Mouse (Mus musculus) embryonic facial prominence, embryonic 11.5 days (tissue): ENCODE measurements around the gene Cyp2w1. TPM values are rescaled to one million over a fixed set of nuclear protein-coding genes. Genes with fewer than 3 reads are reported as not detected.
A peak's percentile ranks its signal among the peaks of the same experiment; 100 is the strongest.

Source experiments
- ATAC-seq: fragments of 200-750 bp; cut with Nextera tagmentation; replicated peaks from 2 replicates; pipeline ENCODE4 v1.8.0; 2017; ENCODE audit warnings: low read depth; ENCODE audit not compliant: insufficient number of reproducible peaks, low FRiP score, low TSS enrichment
- DNase-seq: peaks from one replicate; pipeline ENCODE4 v3.0.0-alpha.2; 2015; ENCODE audit warnings: low spot score
- H3K27ac ChIP-seq: fragments of 300-500 bp; sonication (generic); replicated peaks from 2 replicates; pipeline ENCODE4 v1.5.1; 2014; ENCODE audit warnings: mild to moderate bottlenecking, low read depth, low read length, control low read depth
- H3K27me3 ChIP-seq: fragments of 300-500 bp; sonication (generic); 2 replicates; pipeline ENCODE4 v1.6.1; 2014; ENCODE audit warnings: mild to moderate bottlenecking, low read length, moderate library complexity, mixed read lengths; ENCODE audit not compliant: control insufficient read depth, insufficient read depth
- H3K36me3 ChIP-seq: fragments of 300-500 bp; sonication (generic); replicated peaks from 2 replicates; pipeline ENCODE4 v1.6.1; 2014; ENCODE audit warnings: low read depth, mild to moderate bottlenecking, low read length, moderate library complexity, mixed read lengths; ENCODE audit not compliant: control insufficient read depth, insufficient read depth
- H3K4me1 ChIP-seq: fragments of 300-500 bp; sonication (generic); 2 replicates; pipeline ENCODE4 v1.6.1; 2014; ENCODE audit warnings: low read length, mixed read lengths; ENCODE audit not compliant: control insufficient read depth, insufficient read depth
- H3K4me2 ChIP-seq: fragments of 300-500 bp; sonication (generic); 2 replicates; pipeline ENCODE4 v1.6.1; 2014; ENCODE audit warnings: low read depth, mild to moderate bottlenecking, control low read depth, low read length, moderate library complexity
- H3K4me3 ChIP-seq: fragments of 300-500 bp; sonication (generic); 2 replicates; pipeline ENCODE4 v1.5.1; 2014; ENCODE audit warnings: low read depth, low read length, control low read depth
- H3K9ac ChIP-seq: fragments of 300-500 bp; sonication (generic); replicated peaks from 2 replicates; pipeline ENCODE4 v1.6.1; 2014; ENCODE audit warnings: mild to moderate bottlenecking, control low read depth, low read length
- H3K9me3 ChIP-seq: fragments of 300-500 bp; sonication (generic); replicated peaks from 2 replicates; pipeline ENCODE4 v1.6.1; 2016; ENCODE audit warnings: mild to moderate bottlenecking, low read length, inconsistent platforms, mixed read lengths; ENCODE audit not compliant: control insufficient read depth
- WGBS: fragments of 180-500 bp; shearing (Covaris S2); extraction: QIAGEN DNeasy Blood & Tissue Kit; methylation state at CpG from one replicate; pipeline ENCODE4 v1.1.7; 2014; 5-methylcytosine and 5-hydroxymethylcytosine counted together
- polyA plus RNA-seq: library from polyadenylated mRNA; unstranded; fragments of >200 nt; fragmentation: Nextera tagmentation; extraction: Ambion mirVana; gene quantifications from 2 replicates; pipeline ENCODE4 v1.2.1, GENCODE M21; 2014

The Cyp2w1 gene
- polyA plus RNA-seq, 1 experiment from 2014 or later, result 0.41 TPM

DNA sequence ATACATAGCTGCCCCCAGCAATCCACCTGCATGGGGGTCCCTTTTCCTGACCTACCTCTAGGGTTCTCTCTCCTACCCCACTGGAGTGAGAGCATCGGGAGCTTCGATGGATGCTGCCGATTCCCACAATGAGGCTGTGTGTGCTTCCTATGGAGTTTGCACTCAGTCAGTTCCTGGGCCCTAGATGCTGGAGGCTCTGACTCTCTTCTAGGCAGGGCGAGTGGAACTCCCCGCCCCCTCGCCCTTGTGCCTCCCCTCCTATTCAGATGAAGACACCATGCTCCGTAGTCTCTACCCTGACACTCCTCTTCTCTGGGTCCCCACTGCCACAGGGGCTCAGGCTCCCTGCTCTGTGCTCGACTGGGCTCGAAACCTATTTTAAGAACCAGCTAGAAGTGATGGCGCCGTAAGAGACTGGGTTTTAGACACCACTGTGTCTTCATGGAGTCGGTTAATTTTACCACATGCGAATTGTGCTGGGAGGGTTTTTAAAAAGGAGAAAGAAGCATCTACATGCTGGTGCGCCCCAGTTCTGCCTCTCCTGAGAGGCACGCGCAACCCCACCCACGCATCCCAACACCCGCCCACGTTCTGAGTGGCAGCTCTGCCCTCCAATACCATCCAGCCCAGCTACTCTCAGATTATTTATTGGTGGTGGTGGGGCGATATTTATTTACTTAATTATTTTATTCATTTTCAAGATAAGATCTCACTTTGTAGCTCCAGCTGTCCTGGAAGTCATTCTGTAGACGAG is 34.5 kb upstream of the Cyp2w1 start:
- Histone ChIP-seq H3K9me3 (no peaks in the 10 kb centered on the region), H3K9ac (no peak overlapping the region), H3K4me1 (no peaks in the 10 kb centered on the region), H3K27ac (no peak overlapping the region), H3K36me3 (no peaks in the 10 kb centered on the region), H3K4me3 (no peak overlapping the region), H3K4me2 (no peak overlapping the region), H3K27me3 (no peaks in the 10 kb centered on the region; the same call in 1 of the 2 replicates)
- ATAC-seq (no peak), DNase-seq (no peak)
- 63% methylated on average over 21 of the region's 21 CpGs for WGBS

DNA sequence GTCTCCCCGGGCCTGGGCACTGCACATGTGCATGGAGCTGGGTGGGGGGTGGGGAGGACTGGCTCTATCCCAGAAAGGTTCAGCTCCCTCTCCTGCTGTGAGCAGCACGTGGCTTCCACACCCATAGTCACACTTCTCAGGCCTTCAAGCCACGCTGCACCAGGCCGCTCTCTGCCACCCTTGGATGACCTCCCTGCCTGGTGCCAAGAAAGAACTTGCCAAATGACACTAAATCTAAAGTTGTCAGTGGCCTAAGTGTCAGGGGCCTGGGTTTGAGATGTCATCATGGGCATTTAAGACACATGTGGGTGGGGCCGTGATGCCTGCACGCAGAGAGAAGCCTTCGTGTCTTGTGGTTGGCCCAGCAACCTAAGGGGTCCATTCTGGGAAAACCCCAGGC is 32.0 kb upstream of the Cyp2w1 start:
- Histone ChIP-seq H3K4me1 (no peaks in the 10 kb centered on the region), H3K27ac (no peak overlapping the region), H3K9me3 (no peaks in the 10 kb centered on the region), H3K27me3 (peaks cover 19% of the 10 kb centered on the region), H3K4me2 (no peak overlapping the region), H3K9ac (no peak overlapping the region), H3K36me3 (no peaks in the 10 kb centered on the region), H3K4me3 (no peak overlapping the region)
- DNase-seq (no peak), ATAC-seq (no peak)
- WGBS, result 78% methylated on average over 7 of the region's 7 CpGs

GRCm38 (mm10) chr5:139321331-139321730 is 31.1 kb upstream of the Cyp2w1 start:
- Histone ChIP-seq H3K27ac (no peak overlapping the region), H3K4me3 (no peak overlapping the region), H3K27me3 (peaks cover 27% of the 10 kb centered on the region), H3K9ac (no peak overlapping the region), H3K36me3 (no peaks in the 10 kb centered on the region), H3K4me1 (no peaks in the 10 kb centered on the region), H3K4me2 (no peak overlapping the region), H3K9me3 (no peaks in the 10 kb centered on the region)
- ATAC-seq (no peak), DNase-seq (no peak)
- 85% methylated on average over 6 of the region's 6 CpGs for whole genome bisulfite sequencing

- Histone ChIP-seq H3K4me1 (no peaks in the 10 kb centered on the region), H3K9ac (no peak overlapping the region), H3K36me3 (no peaks in the 10 kb centered on the region), H3K27me3 (peaks cover 27% of the 10 kb centered on the region), H3K4me2 (no peak overlapping the region), H3K9me3 (no peaks in the 10 kb centered on the region), H3K27ac (no peak overlapping the region), H3K4me3 (no peak overlapping the region)
- DNase-seq, result no peak
- ATAC-seq, result no peak
- WGBS, result 80% methylated on average over 9 of the region's 9 CpGs
Observed at GRCm38 (mm10) chr5:139323260-139323924, 29.0 kb upstream of the Cyp2w1 start.

- H3K4me1 ChIP-seq, result no peaks in the 10 kb centered on the region
- no peak overlapping the region for H3K9ac ChIP-seq
- no peaks in the 10 kb centered on the region for H3K9me3 ChIP-seq
- WGBS, result 64% methylated on average over 5 of the region's 5 CpGs
- DNase-seq, result no peak
- H3K27me3 ChIP-seq, result peaks cover 27% of the 10 kb centered on the region
- no peak overlapping the region for H3K4me3 ChIP-seq
- ATAC-seq, result no peak
- no peak overlapping the region for H3K4me2 ChIP-seq
- H3K36me3 ChIP-seq, result no peaks in the 10 kb centered on the region
- no peak overlapping the region for H3K27ac ChIP-seq
Observed at GRCm38 (mm10) chr5:139324045-139324491, 28.3 kb upstream of the Cyp2w1 start.

DNA sequence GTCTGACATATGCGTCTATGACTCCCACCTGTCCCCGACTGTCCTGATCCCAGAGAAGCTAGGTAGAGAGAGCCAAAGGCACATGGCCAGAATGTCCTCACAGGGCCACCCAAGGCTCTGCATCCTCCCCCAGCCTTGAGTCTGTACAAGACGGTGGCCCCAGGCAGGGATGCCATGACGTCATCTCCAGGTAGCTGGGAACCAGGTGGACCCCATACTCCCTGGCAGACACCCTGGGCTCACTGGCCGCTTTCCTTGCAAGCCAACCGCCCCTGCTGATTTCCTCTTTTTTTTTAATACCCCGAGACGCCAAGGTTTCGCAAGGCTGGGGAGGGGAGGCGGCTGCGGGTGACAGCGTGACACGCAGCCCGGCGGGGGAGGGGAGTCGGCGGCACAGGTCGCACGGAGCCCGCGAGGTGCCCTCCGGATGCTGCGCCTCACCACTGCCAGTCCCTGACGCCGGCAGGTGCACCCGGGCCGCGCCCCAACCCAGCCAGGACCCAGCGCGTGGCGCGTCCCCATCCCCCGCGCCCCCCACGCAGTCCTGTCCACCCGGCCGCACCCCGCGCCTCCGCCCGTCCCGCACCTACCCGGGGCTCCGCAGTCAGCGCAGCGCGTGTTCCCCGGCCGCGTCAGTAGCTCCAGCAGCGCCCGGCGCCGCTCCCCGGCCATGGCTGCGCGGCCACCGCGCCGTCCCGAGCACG is 27.6 kb upstream of the Cyp2w1 start:
- Histone ChIP-seq H3K36me3 (no peaks in the 10 kb centered on the region), H3K4me1 (no peaks in the 10 kb centered on the region), H3K27me3 (peaks cover 27% of the 10 kb centered on the region), H3K9ac (peak overlapping the region; percentile 65), H3K27ac (no peak overlapping the region), H3K4me2 (peak overlapping the region; percentile 95), H3K4me3 (peak overlapping the region; percentile 51), H3K9me3 (no peaks in the 10 kb centered on the region)
- WGBS, result 2% methylated on average over 54 of the region's 62 CpGs
- DNase-seq, result no peak
- ATAC-seq, result 0 out of 2 replicates have a peak, but pooled peaks have one; percentile 32

DNA sequence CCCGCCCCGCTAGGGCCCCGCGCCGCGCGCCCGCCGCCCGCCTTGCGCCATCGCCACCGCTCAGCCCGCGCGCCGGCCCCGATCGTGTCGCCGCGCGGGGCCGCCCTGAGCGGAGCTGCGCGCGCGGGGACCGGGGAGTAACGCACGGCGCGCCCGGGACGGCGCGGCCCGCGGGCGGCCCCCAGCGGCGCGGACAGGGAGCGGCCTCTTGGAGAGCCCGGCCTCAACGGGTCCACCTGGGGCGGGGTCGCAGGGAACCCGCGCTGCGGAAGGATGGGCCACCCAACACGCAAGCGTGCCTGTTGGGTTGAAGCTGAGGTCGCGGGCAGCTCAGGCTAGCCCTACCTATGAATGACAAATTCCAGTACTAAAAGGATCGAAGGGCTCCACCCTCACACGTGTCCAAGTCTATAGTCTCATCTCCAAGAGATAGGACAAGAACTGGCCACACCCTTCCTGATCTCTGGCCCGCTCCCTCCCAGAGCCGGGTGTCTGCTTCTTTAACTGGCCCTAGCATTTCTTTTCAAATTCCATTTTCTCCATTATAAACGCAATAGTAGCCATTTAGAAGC is 26.9 kb upstream of the Cyp2w1 start, which contains the start of gene Adap1:
Gene Adap1 (minus strand): TSS at position 228 of the 572 bp plus-strand sequence.
- peaks cover 27% of the 10 kb centered on the region for H3K27me3 ChIP-seq
- ATAC-seq (0 out of 2 replicates have a peak, but pooled peaks have one; percentile 29), DNase-seq (peak; percentile 69)
- H3K4me3 ChIP-seq, result peak within 1 kb of the TSS; percentile 51
- no peak within 1 kb of the TSS for H3K27ac ChIP-seq
- peak within 1 kb of the TSS; percentile 95 for H3K4me2 ChIP-seq
- H3K9ac ChIP-seq, result peak within 1 kb of the TSS; percentile 65
- H3K36me3 ChIP-seq, result no peaks in the 10 kb centered on the region
- H3K4me1 ChIP-seq, result no peaks in the 10 kb centered on the region
- no peaks in the 10 kb centered on the region for H3K9me3 ChIP-seq
- 3% methylated on average over 37 of the region's 61 CpGs for WGBS
